15 mouse cellular contexts compared by ENCODE assay signal in the genomic region with DNA sequence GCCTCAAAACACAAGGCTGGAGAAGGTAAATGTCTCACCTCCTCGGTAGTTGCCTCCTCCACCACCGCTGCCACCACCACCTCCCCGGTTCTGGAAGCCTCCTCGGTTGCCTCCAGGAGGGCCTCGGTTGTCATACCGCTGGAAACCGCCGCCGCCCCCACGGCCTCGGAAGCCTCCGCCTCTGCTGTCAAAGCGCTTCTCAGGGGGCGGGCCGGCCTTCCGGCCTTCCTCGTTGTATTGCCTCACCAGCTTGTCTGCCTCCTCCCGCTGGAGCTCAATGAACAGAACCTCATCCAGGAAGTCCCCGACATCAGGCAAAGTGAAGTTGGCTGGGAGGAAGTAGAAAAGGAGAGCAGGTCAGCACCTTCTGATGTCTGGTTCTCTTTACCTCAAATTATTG. TPM values are rescaled to one million over a fixed set of nuclear protein-coding genes. Genes with fewer than 3 reads are reported as not detected.
"Had no signal": no experiment of that assay in that cellular context is flagged by ENCODE, and none has a peak within 500 bp of the region (broad histone marks: within the 10 kb centered on the region; RNA-seq: fewer than 3 reads in every experiment).

No protein-coding gene starts in this region.

- DNase-seq: kidney, adult 18-20 months; kidney, adult 9 months; kidney, postnatal 14 days; kidney, postnatal 4 days; liver, embryonic 13.5 days; lung, adult 2 months; lung, postnatal 14 days; lung, postnatal 4 days; thymus, adult 18-20 months; thymus, postnatal 25 days had no signal

- H3K4me3 ChIP-seq: liver, embryonic 13.5 days; midbrain, embryonic 12.5 days; midbrain, embryonic 15.5 days; neural tube, embryonic 12.5 days; neural tube, embryonic 15.5 days had no signal

- H3K27ac ChIP-seq: liver, embryonic 13.5 days; midbrain, embryonic 12.5 days; midbrain, embryonic 15.5 days; neural tube, embryonic 12.5 days; neural tube, embryonic 15.5 days had no signal

RNA-seq across cellular contexts. Expression of gene Tmem91, which starts 50.9 kb away (rescaled TPM):
- total RNA-seq: liver, adult 2 months had no signal
